Mouse (Mus musculus) effector memory CD4-positive, alpha-beta T cell, adult 7 months (primary cell): Measurements from ENCODE around the gene Ipo7. TPM values are rescaled to one million over a fixed set of nuclear protein-coding genes. Genes with fewer than 3 reads are reported as not detected.

Experiments
- polyA plus RNA-seq: library from polyadenylated mRNA; unstranded; fragments of 100-300 nt; shearing (Covaris generic); gene quantifications from one replicate; pipeline ENCODE4 v1.2.1, GENCODE M21; 2017

Ipo7 gene
- 38.0 TPM for polyA plus RNA-seq

GRCm38 (mm10) chr7:110018117-110018630 is at the start of gene Ipo7:
Gene Ipo7 (plus strand): TSS chr7:110018274.

GRCm38 (mm10) chr7:109986775-109987174 is 31.3 kb upstream of the Ipo7 start, which contains the start of gene Tmem41b:
Gene Tmem41b (minus strand): TSS chr7:109986929.

DNA sequence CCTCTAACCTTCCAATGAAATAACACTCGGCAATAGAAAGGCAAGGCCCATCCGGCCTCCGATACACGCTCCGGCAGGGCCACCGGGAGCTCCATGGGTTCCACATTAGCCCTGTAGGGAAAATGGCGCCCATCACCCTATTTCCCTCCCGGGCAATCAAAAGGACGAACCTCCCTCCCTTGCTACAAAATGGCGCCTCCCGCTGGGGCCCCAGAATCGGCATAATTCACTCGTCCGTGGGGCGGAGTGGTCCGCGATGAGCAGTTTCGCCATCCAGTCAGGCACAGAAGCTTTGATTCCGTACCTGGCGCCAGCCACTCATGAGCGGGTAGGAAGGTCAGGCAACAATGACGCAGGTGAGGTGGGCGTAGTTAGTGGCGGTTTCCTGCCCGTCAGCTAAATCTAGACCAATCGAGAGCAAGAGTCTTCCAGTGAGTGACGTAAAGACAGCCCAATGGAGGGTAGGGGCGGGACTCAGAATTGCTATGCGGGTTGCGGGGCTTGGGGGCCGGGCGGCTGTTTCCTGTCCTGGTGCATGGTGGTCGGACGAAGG is 43.2 kb downstream of the Ipo7 start, which contains the start of gene Zfp143:
TSS of gene Zfp143 (plus strand) at position 19 of the 553 bp plus-strand sequence.

Other genes starting within 250 kb of the Ipo7 start
- gene Nrip3, start 236.2 kb upstream of the Ipo7 start, polyA plus RNA-seq = 1.1 TPM
- not detected for gene Scube2, start 152.6 kb upstream of the Ipo7 start, polyA plus RNA-seq
- gene Dennd5a, start 57.8 kb upstream of the Ipo7 start, polyA plus RNA-seq = 20.6 TPM
- 46.4 TPM for gene Tmem41b, start 31.3 kb upstream of the Ipo7 start, polyA plus RNA-seq
- 23.5 TPM for gene Zfp143, start 42.9 kb downstream of the Ipo7 start, polyA plus RNA-seq
- 2.4 TPM for gene Wee1, start 103.8 kb downstream of the Ipo7 start, polyA plus RNA-seq
- gene Swap70, start 203.4 kb downstream of the Ipo7 start, polyA plus RNA-seq = 9.7 TPM